Mouse (Mus musculus) hindbrain, embryonic 16.5 days (tissue): ENCODE results near the gene Cbl. TPM values are rescaled to one million over a fixed set of nuclear protein-coding genes. Genes with fewer than 3 reads are reported as not detected.

ENCODE experiments used
- ATAC-seq: fragments of 200-750 bp; cut with Nextera tagmentation; 2 replicates; pipeline ENCODE4 v1.8.0; 2017; ENCODE audit warnings: moderate TSS enrichment, moderate library complexity
- H3K27ac ChIP-seq: fragments of 300-500 bp; sonication (generic); 2 replicates; pipeline ENCODE4 v1.5.1; 2014; ENCODE audit warnings: low read depth, mild to moderate bottlenecking, control low read depth, low read length, moderate library complexity
- H3K27me3 ChIP-seq: fragments of 300-500 bp; sonication (generic); replicated peaks from 2 replicates; pipeline ENCODE4 v1.6.1; 2014; ENCODE audit warnings: low read length; ENCODE audit not compliant: control insufficient read depth, insufficient read depth
- H3K36me3 ChIP-seq: fragments of 300-500 bp; sonication (generic); 2 replicates; pipeline ENCODE4 v1.6.1; 2014; ENCODE audit warnings: mild to moderate bottlenecking, low read length, moderate library complexity, mixed read lengths; ENCODE audit not compliant: control insufficient read depth, insufficient read depth
- H3K4me1 ChIP-seq: fragments of 300-500 bp; sonication (generic); 2 replicates; pipeline ENCODE4 v1.6.1; 2014; ENCODE audit warnings: low read depth, low read length; ENCODE audit not compliant: control insufficient read depth, insufficient read depth
- H3K4me2 ChIP-seq: fragments of 300-500 bp; sonication (generic); 2 replicates; pipeline ENCODE4 v1.6.1; 2014; ENCODE audit warnings: mild to moderate bottlenecking, low read length, control low read depth, moderate library complexity
- H3K4me3 ChIP-seq: fragments of 300-500 bp; sonication (generic); 2 replicates; pipeline ENCODE4 v1.5.1; 2014; ENCODE audit warnings: mild to moderate bottlenecking, low read length, control low read depth, moderate library complexity
- H3K9ac ChIP-seq: fragments of 300-500 bp; sonication (generic); 2 replicates; pipeline ENCODE4 v1.6.1; 2014; ENCODE audit warnings: low read depth, mild to moderate bottlenecking, control low read depth, low read length, moderate library complexity
- H3K9me3 ChIP-seq: fragments of 300-500 bp; sonication (generic); 2 replicates; pipeline ENCODE4 v1.6.1; 2014; ENCODE audit warnings: mild to moderate bottlenecking, low read length, moderate library complexity; ENCODE audit not compliant: control insufficient read depth
- WGBS: fragments of 180-500 bp; shearing (Covaris S2); extraction: QIAGEN DNeasy Blood & Tissue Kit; methylation state at CpG from one replicate; pipeline ENCODE4 v1.1.7; 2014; 5-methylcytosine and 5-hydroxymethylcytosine counted together
- polyA plus RNA-seq: library from polyadenylated mRNA; unstranded; fragments of >200 nt; fragmentation: Nextera tagmentation; extraction: Ambion mirVana; gene quantifications from 2 replicates; pipeline ENCODE4 v1.2.1, GENCODE M21; 2015

The Cbl gene
- polyA plus RNA-seq, 1 experiment from 2014 or later: 17.4 TPM

DNA sequence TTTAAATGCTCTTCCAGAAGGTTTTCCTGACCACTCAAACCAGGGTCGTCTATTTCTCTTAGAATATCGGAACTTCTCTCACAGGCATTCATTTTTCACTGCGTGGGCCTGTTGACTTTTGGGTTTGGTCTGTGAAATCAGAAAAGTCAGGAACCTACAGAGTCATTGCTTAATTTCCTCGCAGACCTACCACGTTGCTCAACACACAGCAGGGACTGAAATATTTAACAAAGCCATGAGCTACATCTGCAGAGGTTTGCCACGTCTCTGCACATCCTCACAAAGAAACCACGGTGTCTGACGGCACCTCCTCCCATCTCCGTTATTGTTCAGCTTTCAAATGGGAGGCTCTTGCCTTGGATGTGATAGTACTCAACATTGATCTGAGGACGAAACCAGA, 25.2 kb upstream of the Cbl start:
- Histone ChIP-seq H3K4me2 (no peak overlapping the region), H3K9me3 (no peaks in the 10 kb centered on the region), H3K4me1 (peaks cover 16% of the 10 kb centered on the region), H3K9ac (no peak overlapping the region), H3K36me3 (no peaks in the 10 kb centered on the region), H3K4me3 (no peak overlapping the region), H3K27me3 (no peaks in the 10 kb centered on the region), H3K27ac (no peak overlapping the region)
- no peak for ATAC-seq
- WGBS: 69% methylated on average over 10 of the region's 10 CpGs

DNA sequence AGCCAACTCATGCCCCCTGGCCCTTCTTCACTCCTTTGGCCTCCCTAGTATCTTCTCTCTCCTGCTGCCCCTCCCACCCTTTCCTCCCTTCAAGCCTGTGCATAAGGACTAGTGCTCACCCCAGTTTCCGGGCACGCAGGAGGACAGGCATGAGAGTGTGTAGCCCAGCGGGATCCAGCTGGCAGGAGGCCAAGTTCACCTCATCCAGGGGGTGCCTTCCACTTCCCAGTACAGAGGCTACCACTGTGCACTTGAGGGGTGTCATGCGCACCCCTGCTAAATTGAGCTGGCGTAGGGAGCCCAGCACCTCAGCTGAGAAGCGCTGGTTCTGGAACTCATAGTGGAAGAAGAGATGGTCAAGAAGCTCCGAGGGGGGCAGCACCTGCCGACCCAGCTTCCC, 22.4 kb upstream of the Cbl start:
- no peak overlapping the region for H3K4me3 ChIP-seq

DNA sequence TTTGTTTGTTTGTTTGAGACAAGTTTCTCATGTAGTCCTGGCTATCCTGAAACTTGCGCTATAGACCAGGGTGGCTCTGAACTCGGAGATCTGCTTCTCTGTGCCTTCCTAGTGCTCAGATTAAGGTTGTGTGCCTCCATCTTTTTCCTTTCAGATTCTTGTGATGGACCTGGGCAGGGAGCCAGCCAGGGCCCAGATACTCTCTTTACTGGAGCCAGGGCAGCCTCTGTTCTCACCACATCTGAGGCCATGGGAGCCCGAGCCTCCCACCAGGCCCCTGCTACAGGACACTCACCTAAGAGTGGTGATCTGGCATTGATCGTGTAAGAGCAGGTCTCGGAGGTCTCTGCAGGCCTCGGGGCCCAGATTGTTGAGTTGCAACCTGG, 21.3 kb upstream of the Cbl start:
- H3K9ac ChIP-seq: peak overlapping the region; percentile 48; the same call in 1 of the 2 replicates
- no peak overlapping the region; the same call in 1 of the 2 replicates for H3K4me2 ChIP-seq
- peaks cover 23% of the 10 kb centered on the region for H3K4me1 ChIP-seq
- WGBS: 41% methylated on average over 6 of the region's 6 CpGs
- H3K27me3 ChIP-seq: no peaks in the 10 kb centered on the region
- H3K27ac ChIP-seq: peak overlapping the region; percentile 78
- no peak overlapping the region for H3K4me3 ChIP-seq
- no peaks in the 10 kb centered on the region for H3K9me3 ChIP-seq
- H3K36me3 ChIP-seq: no peaks in the 10 kb centered on the region
- peak; percentile 31; the same call in 1 of the 2 replicates for ATAC-seq

More for the DNA sequence above, 22.4 kb upstream of the Cbl start:
- Histone ChIP-seq H3K36me3 (no peaks in the 10 kb centered on the region), H3K4me2 (no peak overlapping the region), H3K9me3 (no peaks in the 10 kb centered on the region), H3K27ac (no peak overlapping the region), H3K9ac (no peak overlapping the region), H3K27me3 (no peaks in the 10 kb centered on the region), H3K4me1 (peaks cover 19% of the 10 kb centered on the region)
- ATAC-seq: no peak
- WGBS: 76% methylated on average over 8 of the region's 8 CpGs

DNA sequence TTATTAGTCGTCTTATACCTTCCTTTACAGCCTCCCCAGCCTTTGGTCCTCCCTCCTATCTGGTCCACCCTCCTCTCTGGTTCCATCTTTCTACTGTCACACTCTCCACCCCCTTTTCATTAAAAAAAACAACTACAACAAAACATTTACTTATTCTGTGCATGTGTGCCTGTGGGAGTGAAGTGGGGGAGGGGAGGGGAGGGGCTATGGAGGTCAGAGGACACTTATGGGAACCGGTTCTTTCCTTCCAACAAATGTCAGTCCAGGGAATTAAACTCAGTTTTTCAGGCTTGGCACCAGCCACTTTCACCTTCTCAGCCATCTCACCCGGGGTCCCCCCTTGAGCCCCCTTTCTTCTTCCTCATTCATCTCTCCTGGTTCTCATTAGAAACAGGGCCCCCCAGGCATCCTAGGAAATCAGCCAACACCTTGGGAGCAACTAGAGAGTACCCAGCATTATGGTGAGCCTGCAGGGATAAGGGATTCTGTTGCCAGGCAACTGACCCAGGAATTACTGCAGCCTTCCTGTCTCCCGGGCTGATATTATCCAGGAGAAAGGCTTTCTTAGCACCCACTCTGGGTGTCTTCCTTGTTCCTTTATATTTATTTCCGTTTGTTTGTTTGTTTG, 20.8 kb upstream of the Cbl start:
- Histone ChIP-seq H3K4me1 (peaks cover 26% of the 10 kb centered on the region), H3K27me3 (no peaks in the 10 kb centered on the region), H3K36me3 (no peaks in the 10 kb centered on the region), H3K9ac (no peak overlapping the region), H3K9me3 (no peaks in the 10 kb centered on the region), H3K4me3 (no peak overlapping the region), H3K4me2 (no peak overlapping the region; the same call in 1 of the 2 replicates), H3K27ac (peak overlapping the region; percentile 78)
- WGBS: 8% methylated on average over 5 of the region's 5 CpGs
- peak; percentile 83 for ATAC-seq

DNA sequence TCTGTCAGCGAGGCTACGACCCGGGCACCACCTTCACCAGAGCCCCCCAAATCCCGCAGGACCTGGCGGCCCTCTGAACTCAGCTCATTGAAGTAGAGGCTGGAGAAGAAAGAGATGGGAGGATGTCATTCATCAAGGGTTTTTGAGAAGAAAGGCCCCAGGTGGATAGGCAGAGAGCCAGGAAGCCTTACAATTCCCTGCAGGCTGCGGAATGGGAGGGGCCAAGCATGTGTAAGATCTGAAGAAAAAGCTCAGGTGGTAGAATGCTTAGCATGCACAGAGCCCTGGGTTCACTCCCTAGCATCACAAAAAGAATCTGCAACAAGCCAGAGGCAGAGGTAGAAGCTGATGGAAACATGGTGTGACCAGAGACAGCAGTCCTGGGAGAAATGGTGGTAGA, 19.6 kb upstream of the Cbl start:
- ATAC-seq: no peak
- no peak overlapping the region for H3K9ac ChIP-seq
- no peaks in the 10 kb centered on the region for H3K27me3 ChIP-seq
- H3K9me3 ChIP-seq: no peaks in the 10 kb centered on the region
- H3K4me3 ChIP-seq: no peak overlapping the region
- WGBS: 71% methylated on average over 6 of the region's 6 CpGs
- peaks cover 26% of the 10 kb centered on the region for H3K4me1 ChIP-seq
- H3K4me2 ChIP-seq: no peak overlapping the region
- no peak overlapping the region for H3K27ac ChIP-seq
- H3K36me3 ChIP-seq: no peaks in the 10 kb centered on the region

DNA sequence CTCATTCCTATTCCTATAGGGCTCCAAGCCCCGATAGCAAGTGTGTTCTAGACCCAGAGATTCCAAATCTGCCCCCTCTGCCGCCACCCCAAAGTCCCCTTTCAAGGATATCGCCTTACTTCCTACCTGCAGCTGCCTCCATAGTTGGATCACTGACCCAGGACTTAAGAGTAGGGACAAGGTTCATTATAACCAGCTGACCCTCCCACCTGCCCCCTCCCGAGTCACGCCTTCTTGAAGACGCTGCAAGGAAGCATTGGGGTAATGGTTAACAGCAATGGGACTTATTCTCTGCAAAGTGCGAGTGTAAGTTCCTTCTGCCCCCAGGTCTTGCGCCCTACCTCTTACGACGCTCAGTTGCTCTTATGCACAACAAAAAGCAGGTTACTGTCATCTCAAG, 17.5 kb upstream of the Cbl start, which contains the start of gene Pdzd3:
Gene Pdzd3, minus strand, starts transcription at position 158 of the 400 bp plus-strand sequence.
- Histone ChIP-seq H3K36me3 (no peaks in the 10 kb centered on the region), H3K4me3 (no peak within 1 kb of the TSS), H3K4me2 (no peak within 1 kb of the TSS), H3K9me3 (no peaks in the 10 kb centered on the region), H3K27me3 (no peaks in the 10 kb centered on the region), H3K4me1 (peaks cover 26% of the 10 kb centered on the region), H3K27ac (no peak within 1 kb of the TSS), H3K9ac (no peak within 1 kb of the TSS)
- 83% methylated on average over 10 of the region's 10 CpGs for WGBS
- no peak for ATAC-seq

DNA sequence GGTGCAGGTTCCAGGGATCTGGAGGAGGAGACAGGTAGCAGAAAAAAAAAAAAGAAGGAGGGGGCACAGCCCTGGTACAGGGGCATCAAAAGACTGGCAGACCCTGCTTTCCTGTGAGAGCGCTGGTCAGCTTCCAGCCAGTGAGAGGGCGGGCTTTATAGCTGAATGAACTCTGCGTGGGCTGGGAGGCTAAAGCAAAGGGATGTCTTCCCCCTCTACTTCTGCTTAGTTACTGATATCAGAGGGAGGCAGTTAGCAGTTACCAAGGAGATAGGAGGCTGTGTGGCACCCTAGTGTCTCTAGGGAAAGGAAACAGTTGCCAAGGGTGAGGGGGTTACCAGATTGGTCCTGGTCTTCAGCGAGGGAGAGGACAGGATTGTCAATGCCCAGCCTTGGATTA, 16.6 kb upstream of the Cbl start:
- Histone ChIP-seq H3K4me1 (peaks cover 25% of the 10 kb centered on the region), H3K9ac (no peak overlapping the region), H3K4me2 (no peak overlapping the region), H3K9me3 (no peaks in the 10 kb centered on the region), H3K27ac (no peak overlapping the region), H3K4me3 (no peak overlapping the region), H3K27me3 (no peaks in the 10 kb centered on the region; the same call in 1 of the 2 replicates), H3K36me3 (no peaks in the 10 kb centered on the region)
- peak; percentile 18; the same call in 1 of the 2 replicates for ATAC-seq
- WGBS: 32% methylated on average over 4 of the region's 4 CpGs

DNA sequence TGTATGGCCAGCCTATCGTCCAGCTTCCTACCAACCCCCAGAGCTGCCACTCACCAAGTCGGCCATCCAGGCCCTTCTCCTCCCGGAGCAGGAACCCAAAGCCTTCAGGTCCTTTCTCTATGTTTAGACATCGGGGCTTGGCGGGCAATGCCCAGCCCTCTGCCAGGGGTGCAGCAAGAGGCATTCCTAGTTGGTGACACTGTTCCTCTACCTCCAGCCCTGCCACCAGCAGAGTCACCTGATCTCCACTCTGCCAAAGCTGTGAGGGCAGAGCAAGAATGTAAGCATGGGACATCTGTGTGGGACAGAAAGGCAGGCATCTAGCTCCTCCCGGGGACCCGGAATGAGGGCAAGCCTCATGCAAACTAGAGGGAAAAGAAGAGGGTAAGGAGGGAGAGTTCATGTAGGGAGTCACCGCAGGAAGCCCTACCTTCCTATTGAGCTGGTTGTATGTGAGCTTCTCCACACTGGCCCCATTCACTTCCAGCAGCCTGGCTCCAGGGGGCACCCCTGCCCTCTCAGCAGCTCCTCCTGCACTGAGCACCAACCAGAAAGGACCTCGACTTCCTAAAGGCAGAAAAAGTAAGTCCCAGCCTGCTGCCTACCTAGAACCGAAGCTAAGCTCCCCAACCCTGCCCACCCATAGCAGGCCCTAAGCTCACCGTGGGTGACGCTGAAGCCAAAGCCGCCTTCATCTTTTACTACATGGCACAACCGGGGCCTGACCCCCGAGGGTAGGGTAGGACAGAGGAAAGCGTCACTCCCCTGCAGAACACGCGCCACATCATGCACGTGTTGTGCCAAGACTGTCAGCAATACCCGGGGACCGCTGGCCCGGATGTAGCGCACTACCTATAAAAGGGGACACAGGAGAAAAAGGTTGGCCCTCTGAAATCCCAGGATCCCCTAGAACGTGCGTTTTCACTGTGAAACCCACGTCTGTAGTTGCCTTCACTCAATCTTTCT, 15.6 kb upstream of the Cbl start:
- H3K9ac ChIP-seq: no peak overlapping the region
- H3K27me3 ChIP-seq: no peaks in the 10 kb centered on the region; the same call in 1 of the 2 replicates
- H3K4me2 ChIP-seq: no peak overlapping the region
- no peaks in the 10 kb centered on the region for H3K9me3 ChIP-seq
- H3K4me3 ChIP-seq: no peak overlapping the region
- H3K36me3 ChIP-seq: no peaks in the 10 kb centered on the region
- ATAC-seq: peak; percentile 70; the same call in 1 of the 2 replicates
- 43% methylated on average over 26 of the region's 26 CpGs for WGBS
- no peak overlapping the region for H3K27ac ChIP-seq
- H3K4me1 ChIP-seq: peaks cover 15% of the 10 kb centered on the region

DNA sequence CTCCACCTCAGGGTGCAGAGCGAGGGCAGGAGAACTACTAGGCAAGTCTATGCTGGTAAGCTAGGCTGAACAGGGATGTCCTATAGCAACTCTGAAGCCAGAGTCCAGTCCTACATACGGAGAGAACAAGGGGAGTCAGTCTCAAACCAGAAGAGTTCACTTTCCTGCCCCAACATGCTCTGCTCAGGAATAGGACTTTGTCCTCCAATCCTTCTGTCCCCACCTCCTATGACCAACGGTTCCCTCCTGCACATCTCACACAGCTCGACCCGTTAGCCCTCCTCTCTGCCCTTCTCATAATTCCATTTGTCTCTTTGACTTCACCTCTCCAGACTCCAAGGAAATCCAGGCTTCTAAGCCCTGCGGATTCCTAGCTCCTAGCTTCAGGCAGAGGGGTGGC, 14.1 kb upstream of the Cbl start:
- Histone ChIP-seq H3K27ac (no peak overlapping the region), H3K9ac (no peak overlapping the region), H3K27me3 (no peaks in the 10 kb centered on the region; the same call in 1 of the 2 replicates), H3K4me3 (no peak overlapping the region), H3K36me3 (no peaks in the 10 kb centered on the region), H3K9me3 (no peaks in the 10 kb centered on the region), H3K4me1 (peaks cover 7% of the 10 kb centered on the region; the same call in 1 of the 2 replicates), H3K4me2 (no peak overlapping the region)
- no peak for ATAC-seq
- WGBS: 88% methylated on average over 6 of the region's 6 CpGs
